Comparison of ENCODE assay signal across 29 mouse cellular contexts in the genomic region with DNA sequence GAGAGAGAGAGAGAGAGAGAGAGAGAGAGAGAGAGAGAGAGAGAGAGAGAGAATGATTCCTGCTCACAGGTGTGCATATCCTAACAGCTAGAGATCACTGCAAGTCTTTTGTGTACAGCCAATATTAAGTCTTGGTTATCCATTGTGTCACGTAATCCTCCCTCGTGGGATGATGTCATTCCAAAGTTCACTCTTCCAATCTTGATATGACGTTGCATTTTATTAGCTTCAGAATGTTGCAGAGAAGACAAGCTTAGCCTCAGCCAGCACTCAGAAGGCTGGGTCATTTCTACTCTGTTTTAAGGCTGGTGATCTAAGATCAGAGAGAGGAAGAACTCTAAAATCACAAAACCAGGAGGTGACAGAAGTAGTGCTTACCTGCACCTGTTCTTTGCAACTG. TPM values are rescaled to one million over a fixed set of nuclear protein-coding genes. Genes with fewer than 3 reads are reported as not detected.
DNase-seq lines count a peak whose midpoint lies in the region; ATAC-seq and TF ChIP-seq lines count a peak whose summit lies in the region.
"Had no signal": no experiment of that assay in that cellular context is flagged by ENCODE, and none has a peak within 500 bp of the region (broad histone marks: within the 10 kb centered on the region; RNA-seq: fewer than 3 reads in every experiment).

No protein-coding gene starts in this region.

- H3K36me3 ChIP-seq in intestine, embryonic 16.5 days (ENCODE audit: control insufficient read depth, insufficient read depth, low read length) = no peaks in the 10 kb centered on the region
- H3K36me3 ChIP-seq in hindbrain, postnatal 0 days (ENCODE audit: insufficient read depth, low read length) = no peaks in the 10 kb centered on the region
- H3K36me3 ChIP-seq: embryonic facial prominence, embryonic 13.5 days; embryonic facial prominence, embryonic 15.5 days; forebrain, embryonic 15.5 days; G1E had no signal

- no peaks in the 10 kb centered on the region for H3K27me3 ChIP-seq in intestine, embryonic 16.5 days (replicated peaks; ENCODE audit: control insufficient read depth, insufficient read depth, low read length)
- no peaks in the 10 kb centered on the region for H3K27me3 ChIP-seq in hindbrain, postnatal 0 days (ENCODE audit: insufficient read depth, low read length)
- H3K27me3 ChIP-seq: CH12.LX; embryonic facial prominence, embryonic 13.5 days; embryonic facial prominence, embryonic 15.5 days; forebrain, embryonic 13.5 days; forebrain, embryonic 15.5 days; Patski had no signal

- no peak for TF ChIP-seq CTCF in left cerebral cortex, adult 2 months (IDR thresholded peaks at IDR 0.05)
- no peak for TF ChIP-seq CTCF in hindbrain, postnatal 0 days (IDR thresholded peaks at IDR 0.05; ENCODE audit: low read depth)

- ATAC-seq in intestine, embryonic 16.5 days = peak; percentile 79
- ATAC-seq in erythroid progenitor cell, adult 5-6 weeks (replicated peaks; ENCODE audit: low FRiP score, poor library complexity, severe bottlenecking) = no peak
- ATAC-seq in hindbrain, postnatal 0 days = no peak
- ATAC-seq: activated CD4-positive, CD25-positive, alpha-beta regulatory T cell, adult 4 months; CD4-positive, CD25-positive, alpha-beta regulatory T cell, adult 4 months; forebrain, embryonic 13.5 days; forebrain, embryonic 15.5 days; forebrain, postnatal 0 days; Patski had no signal

- no peaks in the 10 kb centered on the region for H3K9me3 ChIP-seq in intestine, embryonic 16.5 days (ENCODE audit: control insufficient read depth, low read length)
- H3K9me3 ChIP-seq in hindbrain, postnatal 0 days (ENCODE audit: low read length) = no peaks in the 10 kb centered on the region
- H3K9me3 ChIP-seq: embryonic facial prominence, embryonic 13.5 days; embryonic facial prominence, embryonic 15.5 days; forebrain, embryonic 13.5 days; forebrain, embryonic 15.5 days had no signal

- H3K27ac ChIP-seq in intestine, embryonic 16.5 days (ENCODE audit: low read length) = no peak overlapping the region
- H3K27ac ChIP-seq in left cerebral cortex, adult 2 months = no peak overlapping the region
- H3K27ac ChIP-seq in hindbrain, postnatal 0 days = no peak overlapping the region
- H3K27ac ChIP-seq: embryonic facial prominence, embryonic 13.5 days; embryonic facial prominence, embryonic 15.5 days; forebrain, embryonic 13.5 days; forebrain, embryonic 15.5 days had no signal

- DNase-seq in 3T3-L1 (ENCODE audit: low read depth, low spot score) (peak; percentile 14), MN1 (ENCODE audit: low spot score) (peak; percentile 35), adipocyte (ENCODE audit: low spot score) (peak; percentile 22)
- DNase-seq in left cerebral cortex, adult 2 months (ENCODE audit: extremely low spot score in 1 of 2, low spot score in 2 of 2) = no peak
- no peak for DNase-seq in ovary, adult 18-20 months (ENCODE audit: low spot score)
- no peak for DNase-seq in hindbrain, postnatal 0 days (ENCODE audit: low spot score)
- DNase-seq: adrenal gland, adult 2 months; adrenal gland, postnatal 10 days; adrenal gland, postnatal 25 days; cerebellum, adult 11 months; cerebellum, adult 18-20 months; cerebellum, adult 8-10 months; cerebellum, adult 9-11 months; cerebellum, postnatal 14 days; cerebellum, postnatal 36 days; embryo, embryonic 11 days; forebrain, postnatal 0 days had no signal

- H3K4me1 ChIP-seq in intestine, embryonic 16.5 days (ENCODE audit: control insufficient read depth, insufficient read depth, low read length) = no peaks in the 10 kb centered on the region
- no peaks in the 10 kb centered on the region for H3K4me1 ChIP-seq in hindbrain, postnatal 0 days (ENCODE audit: insufficient read depth, low read length)
- H3K4me1 ChIP-seq: embryonic facial prominence, embryonic 13.5 days; embryonic facial prominence, embryonic 15.5 days; forebrain, embryonic 13.5 days; forebrain, embryonic 15.5 days had no signal

- no peak overlapping the region for H3K4me3 ChIP-seq in intestine, embryonic 16.5 days (ENCODE audit: low read length)
- no peak overlapping the region for H3K4me3 ChIP-seq in left cerebral cortex, adult 2 months
- H3K4me3 ChIP-seq in hindbrain, postnatal 0 days (ENCODE audit: low read length) = no peak overlapping the region
- H3K4me3 ChIP-seq: embryonic facial prominence, embryonic 13.5 days; embryonic facial prominence, embryonic 15.5 days; erythroblast, embryonic 14.5 days; forebrain, embryonic 13.5 days; forebrain, embryonic 15.5 days had no signal

- intact Hi-C loops in left cerebral cortex, adult 2 months (cut with DNase I) = no loop called here

- H3K4me2 ChIP-seq in intestine, embryonic 16.5 days (ENCODE audit: low read depth, low read length) = no peak overlapping the region
- no peak overlapping the region for H3K4me2 ChIP-seq in hindbrain, postnatal 0 days (ENCODE audit: low read depth, low read length)
- H3K4me2 ChIP-seq: embryonic facial prominence, embryonic 13.5 days; embryonic facial prominence, embryonic 15.5 days; forebrain, embryonic 13.5 days; forebrain, embryonic 15.5 days had no signal

- 63% methylated on average over 3 of the region's 3 CpGs for WGBS in intestine, embryonic 16.5 days
- WGBS in hindbrain, postnatal 0 days = 83% methylated on average over 3 of the region's 3 CpGs

- no peak overlapping the region for H3K9ac ChIP-seq in intestine, embryonic 16.5 days (ENCODE audit: low read depth, low read length)
- H3K9ac ChIP-seq in hindbrain, postnatal 0 days (replicated peaks; ENCODE audit: low read length) = no peak overlapping the region
- H3K9ac ChIP-seq: embryonic facial prominence, embryonic 13.5 days; embryonic facial prominence, embryonic 15.5 days; forebrain, embryonic 13.5 days; forebrain, embryonic 15.5 days; forebrain, postnatal 0 days had no signal

RNA-seq across cellular contexts. Expression of gene Klf4, which starts 39.0 kb away (rescaled TPM):
- polyA plus RNA-seq in intestine, embryonic 16.5 days (2015; fragmentation: Nextera tagmentation; extraction: Ambion mirVana) = 8.5 and 8.6 TPM in 2 replicates
- total RNA-seq in left cerebral cortex, adult 2 months (2021) = 10 to 100 TPM in 1 of 2 experiments, 1 to 10 TPM in 1; 7.7 to 14.3 TPM
- total RNA-seq in erythroid progenitor cell, adult 5-6 weeks (2015; ENCODE audit: low replicate concordance) = 5.8 and 10.9 TPM in 2 replicates
- 3.2 and 4.6 TPM in 2 replicates for total RNA-seq in erythroid progenitor cell, adult 5-6 weeks (2017; ENCODE audit: low replicate concordance)
- total RNA-seq in hindbrain, postnatal 0 days (2014; rRNA removed) = 10.6 and 14.6 TPM in 2 replicates
- 4.0 and 4.3 TPM in 2 replicates for polyA plus RNA-seq in hindbrain, postnatal 0 days (2015; fragmentation: Nextera tagmentation; extraction: Ambion mirVana)
- total RNA-seq: G1E had no signal

Comparison
In these comparisons a context has a peak if more than half of its experiments do, and no peak if none do; other contexts are left out.
1. DNase-seq: peak in 3T3-L1 (single experiment), MN1 (single experiment) and adipocyte (single experiment); none in left cerebral cortex, adult 2 months (0 of 2), ovary, adult 18-20 months (single experiment) and hindbrain, postnatal 0 days (single experiment).